Mouse (Mus musculus): ENCODE measurements around the gene Sgk1. TPM values are rescaled to one million over a fixed set of nuclear protein-coding genes. Genes with fewer than 3 reads are reported as not detected.

The Sgk1 gene
- polyA plus RNA-seq, 1 experiment from 2014 or later, result 162 TPM

GRCm38 (mm10) chr10:21908686-21909085, 26.7 kb downstream of the Sgk1 start:
- ATAC-seq, result no peak
- no peak overlapping the region for H3K4me3 ChIP-seq (ENCODE audit: low read depth, low read length)
- no peaks in the 10 kb centered on the region for H3K9me3 ChIP-seq (ENCODE audit: control insufficient read depth)
- no peaks in the 10 kb centered on the region for H3K36me3 ChIP-seq (ENCODE audit: control insufficient read depth, insufficient read depth)
- no peaks in the 10 kb centered on the region for H3K4me1 ChIP-seq (replicated peaks; ENCODE audit: control insufficient read depth, insufficient read depth, low read length)
- H3K9ac ChIP-seq (ENCODE audit: low read depth, low read length), result no peak overlapping the region
- no peaks in the 10 kb centered on the region for H3K27me3 ChIP-seq (replicated peaks; ENCODE audit: control insufficient read depth, insufficient read depth, low read length)
- no peak overlapping the region for H3K4me2 ChIP-seq (replicated peaks; ENCODE audit: low read depth)
- no peak overlapping the region for H3K27ac ChIP-seq (ENCODE audit: low read depth, low read length)
- 80% methylated on average over 1 of the region's 1 CpGs for WGBS
- TF ChIP-seq CTCF (IDR thresholded peaks at IDR 0.05; ENCODE audit: low read depth), result no peak

- H3K27me3 ChIP-seq (replicated peaks; ENCODE audit: control insufficient read depth, insufficient read depth, low read length), result no peaks in the 10 kb centered on the region
- TF ChIP-seq CTCF (IDR thresholded peaks at IDR 0.05; ENCODE audit: low read depth), result no peak
- 83% methylated on average over 9 of the region's 9 CpGs for WGBS
- no peak overlapping the region for H3K4me2 ChIP-seq (replicated peaks; ENCODE audit: low read depth)
- no peaks in the 10 kb centered on the region for H3K9me3 ChIP-seq (ENCODE audit: control insufficient read depth)
- no peaks in the 10 kb centered on the region for H3K36me3 ChIP-seq (ENCODE audit: control insufficient read depth, insufficient read depth)
- no peak overlapping the region for H3K4me3 ChIP-seq (ENCODE audit: low read depth, low read length)
- no peak for ATAC-seq
- no peak overlapping the region for H3K9ac ChIP-seq (ENCODE audit: low read depth, low read length)
- no peak overlapping the region for H3K27ac ChIP-seq (ENCODE audit: low read depth, low read length)
- H3K4me1 ChIP-seq (replicated peaks; ENCODE audit: control insufficient read depth, insufficient read depth, low read length), result no peaks in the 10 kb centered on the region
Measured at GRCm38 (mm10) chr10:21910334-21910733, 28.4 kb downstream of the Sgk1 start.

- no peak for TF ChIP-seq CTCF (IDR thresholded peaks at IDR 0.05; ENCODE audit: low read depth)
Measured at GRCm38 (mm10) chr10:21911303-21911947, 29.4 kb downstream of the Sgk1 start.

GRCm38 (mm10) chr10:21914751-21915150, 32.8 kb downstream of the Sgk1 start:
- TF ChIP-seq CTCF (IDR thresholded peaks at IDR 0.05; ENCODE audit: low read depth), result no peak
- WGBS, result 53% methylated on average over 1 of the region's 1 CpGs
- ATAC-seq, result no peak
- H3K9me3 ChIP-seq (ENCODE audit: control insufficient read depth), result no peaks in the 10 kb centered on the region
- no peak overlapping the region for H3K4me3 ChIP-seq (ENCODE audit: low read depth, low read length)
- H3K27me3 ChIP-seq (replicated peaks; ENCODE audit: control insufficient read depth, insufficient read depth, low read length), result no peaks in the 10 kb centered on the region
- no peak overlapping the region for H3K27ac ChIP-seq (ENCODE audit: low read depth, low read length)
- H3K36me3 ChIP-seq (ENCODE audit: control insufficient read depth, insufficient read depth), result no peaks in the 10 kb centered on the region
- H3K4me1 ChIP-seq (replicated peaks; ENCODE audit: control insufficient read depth, insufficient read depth, low read length), result no peaks in the 10 kb centered on the region
- no peak overlapping the region for H3K4me2 ChIP-seq (replicated peaks; ENCODE audit: low read depth)
- H3K9ac ChIP-seq (ENCODE audit: low read depth, low read length), result no peak overlapping the region

More at GRCm38 (mm10) chr10:21911303-21911947, 29.4 kb downstream of the Sgk1 start:
- Histone ChIP-seq H3K9ac (ENCODE audit: low read depth, low read length) (no peak overlapping the region), H3K27me3 (replicated peaks; ENCODE audit: control insufficient read depth, insufficient read depth, low read length) (no peaks in the 10 kb centered on the region), H3K9me3 (ENCODE audit: control insufficient read depth) (no peaks in the 10 kb centered on the region), H3K4me2 (replicated peaks; ENCODE audit: low read depth) (no peak overlapping the region), H3K27ac (ENCODE audit: low read depth, low read length) (no peak overlapping the region), H3K4me1 (replicated peaks; ENCODE audit: control insufficient read depth, insufficient read depth, low read length) (no peaks in the 10 kb centered on the region), H3K4me3 (ENCODE audit: low read depth, low read length) (no peak overlapping the region), H3K36me3 (ENCODE audit: control insufficient read depth, insufficient read depth) (no peaks in the 10 kb centered on the region)
- 70% methylated on average over 10 of the region's 10 CpGs for WGBS
- ATAC-seq, result no peak

GRCm38 (mm10) chr10:21916301-21917071, 34.5 kb downstream of the Sgk1 start:
- Histone ChIP-seq H3K4me3 (ENCODE audit: low read depth, low read length) (no peak overlapping the region), H3K9ac (ENCODE audit: low read depth, low read length) (no peak overlapping the region), H3K36me3 (ENCODE audit: control insufficient read depth, insufficient read depth) (no peaks in the 10 kb centered on the region), H3K27me3 (replicated peaks; ENCODE audit: control insufficient read depth, insufficient read depth, low read length) (no peaks in the 10 kb centered on the region), H3K4me1 (replicated peaks; ENCODE audit: control insufficient read depth, insufficient read depth, low read length) (no peaks in the 10 kb centered on the region), H3K4me2 (replicated peaks; ENCODE audit: low read depth) (no peak overlapping the region), H3K9me3 (ENCODE audit: control insufficient read depth) (no peaks in the 10 kb centered on the region), H3K27ac (ENCODE audit: low read depth, low read length) (no peak overlapping the region)
- 78% methylated on average over 11 of the region's 11 CpGs for WGBS
- no peak for TF ChIP-seq CTCF (IDR thresholded peaks at IDR 0.05; ENCODE audit: low read depth)
- no peak for ATAC-seq

GRCm38 (mm10) chr10:21918016-21918749, 36.2 kb downstream of the Sgk1 start:
- H3K9ac ChIP-seq (ENCODE audit: low read depth, low read length), result no peak overlapping the region
- H3K4me1 ChIP-seq (replicated peaks; ENCODE audit: control insufficient read depth, insufficient read depth, low read length), result no peaks in the 10 kb centered on the region
- TF ChIP-seq CTCF (IDR thresholded peaks at IDR 0.05; ENCODE audit: low read depth), result no peak
- H3K9me3 ChIP-seq (ENCODE audit: control insufficient read depth), result no peaks in the 10 kb centered on the region
- no peak overlapping the region for H3K4me2 ChIP-seq (replicated peaks; ENCODE audit: low read depth)
- ATAC-seq, result no peak
- H3K27me3 ChIP-seq (replicated peaks; ENCODE audit: control insufficient read depth, insufficient read depth, low read length), result no peaks in the 10 kb centered on the region
- no peaks in the 10 kb centered on the region for H3K36me3 ChIP-seq (ENCODE audit: control insufficient read depth, insufficient read depth)
- H3K4me3 ChIP-seq (ENCODE audit: low read depth, low read length), result no peak overlapping the region
- H3K27ac ChIP-seq (ENCODE audit: low read depth, low read length), result no peak overlapping the region
- 83% methylated on average over 6 of the region's 6 CpGs for WGBS

Measured in intestine, postnatal 0 days (tissue).